Mouse (Mus musculus) cerebellum, adult 2 months (tissue): ENCODE measurements around the gene Rasgef1b.

Experiments used
- CTCF ChIP-seq: fragments of 200-500 bp; IDR thresholded peaks from 2 replicates; pipeline ENCODE4 v1.5.1; 2011; ENCODE audit warnings: low read depth, mild to moderate bottlenecking, control low read depth, low read length, moderate library complexity, borderline replicate concordance; ENCODE audit not compliant: insufficient read depth
- POLR2A ChIP-seq: fragments of 200-500 bp; IDR thresholded peaks from 2 replicates; pipeline ENCODE4 v1.6.1; 2011; ENCODE audit warnings: low read length, control low read depth, borderline replicate concordance; ENCODE audit not compliant: insufficient read depth

GRCm38 (mm10) chr5:99606164-99606858 is 122.6 kb downstream of the Rasgef1b start:
- TF ChIP-seq CTCF (no peak), POLR2A (no peak)
